Mouse (Mus musculus): ENCODE data around the gene Caps2. TPM values are rescaled to one million over a fixed set of nuclear protein-coding genes. Genes with fewer than 3 reads are reported as not detected.
A peak's percentile ranks its signal among the peaks of the same experiment; 100 is the strongest.
"Not testable (repeated sequence)": the region's sequence is repeated elsewhere in the genome, so short reads cannot be mapped to it uniquely, and the experiment has no call there.

The Caps2 gene
- not detected in 2 replicates for polyA plus RNA-seq (2011; ENCODE audit: insufficient read depth, insufficient read length, low replicate concordance, missing spikeins)

DNA sequence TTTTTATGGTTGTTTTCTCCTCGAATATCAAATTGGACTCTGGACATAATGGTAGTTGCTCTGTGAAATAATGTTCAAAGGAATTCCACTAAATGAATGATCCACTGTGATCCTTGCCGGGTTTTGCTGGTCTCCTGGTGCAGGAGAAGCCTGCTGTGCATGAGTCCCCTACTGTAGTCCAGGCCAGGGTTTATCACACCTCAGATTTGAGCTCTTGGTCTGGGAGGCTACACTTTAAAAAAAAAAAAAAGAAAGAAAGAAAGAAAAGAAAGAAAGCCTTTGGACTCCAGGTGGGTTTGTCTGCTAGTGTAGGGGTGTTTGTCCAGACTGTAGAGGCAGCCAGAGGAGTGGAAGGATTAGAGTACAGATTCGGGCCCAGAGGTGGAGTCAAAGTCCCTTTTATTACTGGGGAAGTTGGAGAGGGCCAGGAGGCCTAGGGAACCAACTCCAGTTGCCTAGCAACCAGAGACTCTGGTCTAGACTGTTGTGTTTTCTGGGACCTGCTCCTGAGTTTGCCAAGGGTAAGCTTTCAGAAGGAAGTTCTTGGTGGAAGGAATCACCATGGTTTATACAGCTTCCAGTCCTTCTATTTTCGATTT, at the start of gene Caps2:
Caps2 (plus strand) TSS at position 454 of the 599 bp plus-strand sequence.
- Histone ChIP-seq H3K4me3 (replicated peaks; ENCODE audit: control insufficient read depth, low read depth, low read length) (no peak within 1 kb of the TSS), H3K27ac (ENCODE audit: control insufficient read depth, insufficient read depth, low read depth, low read length, poor library complexity) (no peak within 1 kb of the TSS), H3K4me1 (ENCODE audit: control insufficient read depth, insufficient read depth, low read length) (no peaks in the 10 kb centered on the region)
- no peak for TF ChIP-seq CTCF (IDR thresholded peaks at IDR 0.05; ENCODE audit: control insufficient read depth, insufficient read depth, low read length)
- TF ChIP-seq POLR2A (IDR thresholded peaks at IDR 0.05; ENCODE audit: borderline replicate concordance, control insufficient read depth, low read depth, low read length): no peak
- WGBS: 32% methylated on average over 4 of the region's 4 CpGs

DNA sequence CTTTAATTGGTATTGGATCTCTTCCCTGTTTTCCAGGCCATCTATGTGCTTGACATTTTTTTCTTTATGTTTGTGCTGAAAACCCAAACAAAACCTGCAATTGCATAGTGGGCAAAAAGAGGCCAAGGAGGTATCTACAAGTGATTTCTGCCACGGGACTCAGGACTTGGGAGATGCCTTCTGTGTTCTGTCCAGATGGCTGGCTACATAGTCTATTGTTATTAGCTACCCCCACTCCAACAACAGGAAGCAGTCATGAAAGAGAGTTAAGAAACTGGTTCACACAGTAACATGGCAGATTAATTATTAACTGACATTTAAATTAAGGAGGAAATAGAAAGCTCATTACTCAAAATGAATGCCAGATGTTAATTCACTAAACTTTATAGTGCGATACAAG, 38.3 kb upstream of the Caps2 start:
- H3K27ac ChIP-seq (ENCODE audit: control insufficient read depth, insufficient read depth, low read depth, low read length, poor library complexity); H3K4me1 ChIP-seq (ENCODE audit: control insufficient read depth, insufficient read depth, low read length); H3K4me3 ChIP-seq (replicated peaks; ENCODE audit: control insufficient read depth, low read depth, low read length): not testable (repeated sequence)
- WGBS: 52% methylated on average over 2 of the region's 2 CpGs

DNA sequence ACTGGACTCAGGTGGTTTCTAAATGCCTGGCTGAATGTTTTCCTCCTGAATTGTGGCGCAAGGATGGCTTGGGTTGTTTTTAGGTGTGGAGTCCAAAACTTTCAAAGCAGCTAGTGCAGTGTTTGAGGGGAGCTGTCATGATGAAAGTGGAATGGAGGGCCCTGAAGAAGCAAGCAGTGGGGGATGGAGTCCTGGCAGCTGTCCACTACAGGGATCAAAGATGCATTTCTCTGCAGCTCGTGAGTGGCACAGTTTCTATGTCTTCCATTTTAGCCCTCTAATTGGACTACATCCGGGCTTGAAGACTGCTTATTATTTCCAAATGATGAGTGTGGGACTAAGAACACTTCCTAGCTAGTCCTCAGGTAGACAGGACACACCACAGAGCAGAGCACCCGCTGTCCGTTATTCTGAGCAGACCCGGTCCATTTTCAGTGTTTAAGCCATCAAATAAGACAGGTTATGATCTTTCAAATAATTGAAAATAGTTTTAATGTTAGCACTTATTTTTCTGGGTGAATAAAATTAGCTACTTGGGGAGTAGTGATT, 35.7 kb upstream of the Caps2 start:
- H3K4me3 ChIP-seq (replicated peaks; ENCODE audit: control insufficient read depth, low read depth, low read length); H3K27ac ChIP-seq (ENCODE audit: control insufficient read depth, insufficient read depth, low read depth, low read length, poor library complexity); H3K4me1 ChIP-seq (ENCODE audit: control insufficient read depth, insufficient read depth, low read length): not testable (repeated sequence)
- WGBS: 80% methylated on average over 6 of the region's 6 CpGs

DNA sequence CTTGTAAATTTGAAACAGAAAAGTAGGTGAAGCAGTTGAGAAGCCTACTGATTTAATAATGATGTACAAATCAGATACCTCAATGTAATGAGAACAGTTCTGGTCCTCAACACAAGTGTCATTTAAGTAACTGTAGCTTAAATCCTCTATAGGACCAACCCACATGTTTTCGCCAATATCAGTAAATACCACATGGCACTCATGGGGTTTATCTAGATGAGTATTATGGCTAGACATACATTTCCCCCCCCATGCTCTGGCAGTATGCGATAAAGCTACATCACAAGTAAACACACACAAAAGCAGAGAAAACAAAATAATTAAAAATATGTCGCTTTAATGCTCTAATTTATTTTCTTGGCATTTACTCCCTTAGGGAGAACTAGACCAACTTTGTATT, 31.2 kb upstream of the Caps2 start:
- TF ChIP-seq POLR2A (IDR thresholded peaks at IDR 0.05; ENCODE audit: borderline replicate concordance, control insufficient read depth, low read depth, low read length) (no peak), CTCF (IDR thresholded peaks at IDR 0.05; ENCODE audit: control insufficient read depth, insufficient read depth, low read length) (no peak)
- no peak overlapping the region for H3K27ac ChIP-seq (ENCODE audit: control insufficient read depth, insufficient read depth, low read depth, low read length, poor library complexity)
- no peak overlapping the region for H3K4me3 ChIP-seq (replicated peaks; ENCODE audit: control insufficient read depth, low read depth, low read length)
- no peaks in the 10 kb centered on the region for H3K4me1 ChIP-seq (ENCODE audit: control insufficient read depth, insufficient read depth, low read length)
- 80% methylated on average over 3 of the region's 3 CpGs for WGBS

DNA sequence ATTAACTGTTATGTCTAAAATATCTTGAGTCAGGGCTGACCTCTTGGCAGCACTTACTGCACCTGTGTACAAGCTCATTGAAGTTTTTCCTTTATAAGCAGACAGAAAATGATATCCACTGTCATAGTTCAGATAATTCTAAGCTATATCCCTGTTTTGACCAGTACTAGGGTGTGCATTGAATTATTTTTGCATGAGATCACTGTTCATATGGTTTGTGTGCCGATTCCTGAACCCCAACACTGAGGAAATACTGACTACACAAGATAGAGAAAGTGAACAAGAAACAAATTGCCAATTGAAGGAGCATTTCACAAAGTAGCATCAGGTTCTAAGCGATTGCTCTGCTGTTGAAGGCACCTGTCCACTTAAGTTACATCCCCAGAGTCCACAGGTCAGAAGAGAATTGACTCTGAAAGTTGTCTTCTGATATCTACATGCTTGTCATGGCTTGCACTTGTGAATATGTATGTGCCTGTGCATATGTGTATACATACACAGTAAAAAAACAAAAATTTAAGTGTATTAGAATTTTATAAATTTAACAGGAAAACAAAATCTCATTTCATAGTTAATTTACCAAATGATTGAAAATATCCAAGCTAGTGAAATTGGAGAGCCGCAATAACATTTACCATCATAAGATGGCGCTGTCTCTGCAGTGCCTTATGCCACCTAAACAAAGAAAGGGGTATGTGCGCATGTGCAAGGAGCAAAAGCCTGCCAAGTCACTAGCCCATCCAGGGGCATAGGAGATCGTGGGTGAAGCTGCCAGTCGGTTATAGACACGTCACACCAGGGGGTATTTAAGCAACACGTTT, 25.2 kb upstream of the Caps2 start:
- TF ChIP-seq CTCF (IDR thresholded peaks at IDR 0.05; ENCODE audit: control insufficient read depth, insufficient read depth, low read length) (peak; percentile 15; the same call in 1 of the 2 replicates), POLR2A (IDR thresholded peaks at IDR 0.05; ENCODE audit: borderline replicate concordance, control insufficient read depth, low read depth, low read length) (no peak)
- Histone ChIP-seq H3K4me3 (replicated peaks; ENCODE audit: control insufficient read depth, low read depth, low read length) (peak overlapping the region; percentile 28), H3K4me1 (ENCODE audit: control insufficient read depth, insufficient read depth, low read length) (peaks cover 2% of the 10 kb centered on the region; the same call in 1 of the 2 replicates), H3K27ac (ENCODE audit: control insufficient read depth, insufficient read depth, low read depth, low read length, poor library complexity) (no peak overlapping the region)
- 18% methylated on average over 9 of the region's 9 CpGs for WGBS

DNA sequence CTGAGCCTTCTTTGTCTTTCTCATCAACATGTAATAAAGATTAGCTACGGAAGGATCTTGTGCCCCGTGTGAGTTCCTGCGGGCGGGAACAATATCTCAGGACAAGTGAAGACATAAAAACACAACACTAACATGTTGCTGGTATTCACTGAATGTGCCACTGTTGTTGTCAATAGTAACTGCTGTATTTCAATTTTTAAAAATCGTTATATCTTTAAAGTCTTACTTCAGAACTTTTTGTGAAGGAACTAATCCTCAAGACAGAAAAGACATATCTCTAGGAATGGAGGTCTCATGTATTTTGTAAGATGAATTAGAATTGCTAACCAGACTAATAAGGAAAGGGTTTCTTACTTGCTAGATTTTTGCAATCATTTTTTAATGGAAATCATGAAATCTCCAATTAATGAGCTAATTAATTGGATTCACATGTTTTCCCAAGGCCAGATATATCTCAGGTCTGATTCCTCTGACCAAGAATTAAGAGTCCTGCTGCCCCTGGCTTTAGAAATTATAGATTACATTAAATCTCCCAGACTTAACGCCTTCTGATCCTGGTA, 24.5 kb upstream of the Caps2 start:
- no peak overlapping the region for H3K27ac ChIP-seq (ENCODE audit: control insufficient read depth, insufficient read depth, low read depth, low read length, poor library complexity)
- H3K4me3 ChIP-seq (replicated peaks; ENCODE audit: control insufficient read depth, low read depth, low read length): peak overlapping the region; percentile 9
- peaks cover 2% of the 10 kb centered on the region; the same call in 1 of the 2 replicates for H3K4me1 ChIP-seq (ENCODE audit: control insufficient read depth, insufficient read depth, low read length)
- 32% methylated on average over 6 of the region's 6 CpGs for WGBS
- TF ChIP-seq POLR2A (IDR thresholded peaks at IDR 0.05; ENCODE audit: borderline replicate concordance, control insufficient read depth, low read depth, low read length) (no peak), CTCF (IDR thresholded peaks at IDR 0.05; ENCODE audit: control insufficient read depth, insufficient read depth, low read length) (no peak)

DNA sequence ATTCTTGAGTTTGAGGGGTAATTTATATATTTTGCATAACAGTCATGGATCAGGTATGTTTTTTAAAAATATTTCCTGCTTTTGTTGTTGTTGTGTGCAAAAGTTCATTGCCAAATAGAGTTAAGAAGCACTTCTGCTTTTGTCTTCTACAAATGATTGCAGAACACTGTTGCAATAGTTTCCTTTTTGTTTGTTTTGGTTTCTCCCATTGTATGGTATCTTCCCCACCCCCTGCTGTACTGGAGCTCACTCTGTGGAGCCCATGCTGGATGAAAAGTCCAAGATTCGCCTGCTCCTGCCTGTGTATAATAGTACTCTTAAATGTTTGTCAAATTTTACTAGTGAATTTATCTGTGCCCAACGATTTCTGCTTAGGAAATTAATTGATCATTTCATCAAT, 23.6 kb upstream of the Caps2 start:
- no peak overlapping the region for H3K27ac ChIP-seq (ENCODE audit: control insufficient read depth, insufficient read depth, low read depth, low read length, poor library complexity)
- 30% methylated on average over 2 of the region's 2 CpGs for WGBS
- TF ChIP-seq POLR2A (IDR thresholded peaks at IDR 0.05; ENCODE audit: borderline replicate concordance, control insufficient read depth, low read depth, low read length): no peak
- TF ChIP-seq CTCF (IDR thresholded peaks at IDR 0.05; ENCODE audit: control insufficient read depth, insufficient read depth, low read length): no peak
- H3K4me1 ChIP-seq (ENCODE audit: control insufficient read depth, insufficient read depth, low read length): peaks cover 2% of the 10 kb centered on the region; the same call in 1 of the 2 replicates
- no peak overlapping the region for H3K4me3 ChIP-seq (replicated peaks; ENCODE audit: control insufficient read depth, low read depth, low read length)

DNA sequence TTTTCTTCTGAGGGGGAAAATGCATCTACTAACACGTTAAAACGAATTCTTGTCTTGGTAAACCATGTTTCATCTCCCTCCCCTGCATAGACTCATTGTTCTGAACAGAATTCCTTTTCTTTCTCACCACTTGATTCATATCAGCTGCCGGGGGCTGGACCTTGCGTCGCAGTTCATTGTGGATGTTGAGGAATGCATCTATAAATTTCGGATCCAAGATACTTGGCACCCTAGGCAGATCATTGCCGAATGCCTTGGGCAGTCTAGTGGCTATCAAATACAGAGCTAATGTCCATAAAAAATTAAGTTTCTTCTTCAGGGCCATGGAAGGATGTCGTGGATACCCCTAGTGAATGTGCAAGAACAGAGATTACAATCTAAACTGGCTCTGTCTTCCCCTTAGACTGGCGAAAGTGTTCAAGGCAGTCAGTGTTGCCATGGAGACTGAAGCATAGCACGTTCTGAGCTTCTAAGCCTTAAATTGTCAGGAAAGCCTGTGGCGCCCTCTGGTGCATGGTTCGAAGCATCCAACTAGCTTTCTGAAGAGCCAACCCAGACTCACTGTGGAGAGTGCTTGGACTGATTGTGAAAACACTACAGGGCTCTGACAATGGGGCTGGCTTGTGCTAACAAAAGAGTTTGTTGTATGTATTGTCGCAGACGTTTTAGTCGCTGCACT, 3.4 kb upstream of the Caps2 start, which contains the start of gene Glipr1l3:
Glipr1l3 (minus strand) TSS at position 446 of the 679 bp plus-strand sequence.
- TF ChIP-seq CTCF (IDR thresholded peaks at IDR 0.05; ENCODE audit: control insufficient read depth, insufficient read depth, low read length): peak; percentile 78
- not testable (repeated sequence) for H3K27ac ChIP-seq (ENCODE audit: control insufficient read depth, insufficient read depth, low read depth, low read length, poor library complexity); H3K4me1 ChIP-seq (ENCODE audit: control insufficient read depth, insufficient read depth, low read length); H3K4me3 ChIP-seq (replicated peaks; ENCODE audit: control insufficient read depth, low read depth, low read length)
- WGBS: 22% methylated on average over 15 of the region's 15 CpGs

DNA sequence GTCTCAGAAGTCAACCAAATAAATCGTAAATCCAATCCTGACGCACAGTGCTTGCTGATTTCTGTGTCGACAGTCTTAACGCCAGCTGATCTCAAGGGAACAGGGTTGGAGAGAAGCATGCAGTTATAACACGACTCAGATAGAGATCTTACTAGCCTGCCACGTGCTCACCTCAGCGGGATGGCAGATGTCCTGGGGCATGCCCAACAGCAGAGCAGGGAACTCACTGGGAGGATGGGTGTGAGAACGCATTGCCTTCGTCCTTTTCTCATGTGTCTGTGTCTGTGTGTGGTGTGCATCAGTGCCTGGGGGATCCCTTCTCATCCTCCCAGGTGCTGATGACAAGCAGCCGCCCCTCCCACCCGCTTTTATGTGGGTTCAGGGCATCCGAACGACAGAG, 13.6 kb downstream of the Caps2 start:
- not testable (repeated sequence) for H3K4me3 ChIP-seq (replicated peaks; ENCODE audit: control insufficient read depth, low read depth, low read length); H3K4me1 ChIP-seq (ENCODE audit: control insufficient read depth, insufficient read depth, low read length); H3K27ac ChIP-seq (ENCODE audit: control insufficient read depth, insufficient read depth, low read depth, low read length, poor library complexity)
- whole genome bisulfite sequencing: 50% methylated on average over 13 of the region's 13 CpGs

DNA sequence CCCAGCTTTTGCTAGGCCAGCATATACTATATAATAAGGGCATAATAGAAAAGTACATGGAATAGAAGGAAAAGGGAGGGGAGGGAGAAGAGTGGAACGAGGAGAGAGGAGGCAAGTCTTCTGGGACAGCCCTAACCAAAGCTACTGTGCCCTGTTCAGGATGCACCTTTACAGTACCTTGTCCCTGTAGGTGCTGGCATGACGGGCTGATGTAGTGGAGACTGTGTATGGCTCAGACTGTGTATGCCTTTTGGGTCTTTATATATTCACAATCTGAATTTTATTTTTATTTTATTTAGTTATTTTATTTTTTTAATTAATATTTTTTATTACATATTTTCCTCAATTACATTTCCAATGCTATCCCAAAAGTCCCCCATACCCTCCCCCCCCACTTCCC, 30.5 kb downstream of the Caps2 start:
- 72% methylated on average over 2 of the region's 2 CpGs for WGBS
- not testable (repeated sequence) for H3K27ac ChIP-seq (ENCODE audit: control insufficient read depth, insufficient read depth, low read depth, low read length, poor library complexity); H3K4me1 ChIP-seq (ENCODE audit: control insufficient read depth, insufficient read depth, low read length); H3K4me3 ChIP-seq (replicated peaks; ENCODE audit: control insufficient read depth, low read depth, low read length)

All from bone marrow, adult 2 months (tissue).